Mouse (Mus musculus) heart, embryonic 11.5 days (tissue): ENCODE results near the gene Ptp4a2. TPM values are rescaled to one million over a fixed set of nuclear protein-coding genes. Genes with fewer than 3 reads are reported as not detected.

Source experiments
- ATAC-seq: fragments of 200-750 bp; cut with Nextera tagmentation; replicated peaks from 2 replicates; pipeline ENCODE4 v1.8.0; 2017; ENCODE audit warnings: moderate library complexity; ENCODE audit not compliant: insufficient number of reproducible peaks, low FRiP score, low TSS enrichment
- H3K27ac ChIP-seq: fragments of 300-500 bp; sonication (generic); 2 replicates; pipeline ENCODE4 v1.5.1; 2014; ENCODE audit warnings: mild to moderate bottlenecking, low read depth, low read length
- H3K27me3 ChIP-seq: fragments of 300-500 bp; sonication (generic); 2 replicates; pipeline ENCODE4 v1.6.1; 2014; ENCODE audit warnings: mild to moderate bottlenecking, low read length, mixed read lengths; ENCODE audit not compliant: control insufficient read depth, insufficient read depth
- H3K36me3 ChIP-seq: fragments of 300-500 bp; sonication (generic); 2 replicates; pipeline ENCODE4 v1.6.1; 2014; ENCODE audit warnings: mild to moderate bottlenecking, low read length, moderate library complexity, mixed read lengths; ENCODE audit not compliant: control insufficient read depth, insufficient read depth
- H3K4me1 ChIP-seq: fragments of 300-500 bp; sonication (generic); 2 replicates; pipeline ENCODE4 v1.6.1; 2014; ENCODE audit warnings: low read length; ENCODE audit not compliant: control insufficient read depth, insufficient read depth
- H3K4me2 ChIP-seq: fragments of 300-500 bp; sonication (generic); 2 replicates; pipeline ENCODE4 v1.6.1; 2014; ENCODE audit warnings: mild to moderate bottlenecking, moderate library complexity
- H3K4me3 ChIP-seq: fragments of 300-500 bp; sonication (generic); 2 replicates; pipeline ENCODE4 v1.5.1; 2014; ENCODE audit warnings: low read depth, low read length
- H3K9ac ChIP-seq: fragments of 300-500 bp; sonication (generic); 2 replicates; pipeline ENCODE4 v1.6.1; 2014; ENCODE audit warnings: mild to moderate bottlenecking, low read depth, low read length, moderate library complexity
- H3K9me3 ChIP-seq: fragments of 300-500 bp; sonication (generic); replicated peaks from 2 replicates; pipeline ENCODE4 v1.6.1; 2016; ENCODE audit warnings: low read length; ENCODE audit not compliant: control insufficient read depth
- WGBS: fragments of 180-500 bp; shearing (Covaris S2); extraction: QIAGEN DNeasy Blood & Tissue Kit; methylation state at CpG from one replicate; pipeline ENCODE4 v1.1.7; 2014; ENCODE audit not compliant: insufficient replicate concordance; 5-methylcytosine and 5-hydroxymethylcytosine counted together
- polyA plus RNA-seq: library from polyadenylated mRNA; unstranded; fragments of >200 nt; fragmentation: Nextera tagmentation; extraction: Ambion mirVana; gene quantifications from 2 replicates; pipeline ENCODE4 v1.2.1, GENCODE M21; 2014

Ptp4a2 gene
- polyA plus RNA-seq, 1 experiment from 2014 or later: 329 TPM

DNA sequence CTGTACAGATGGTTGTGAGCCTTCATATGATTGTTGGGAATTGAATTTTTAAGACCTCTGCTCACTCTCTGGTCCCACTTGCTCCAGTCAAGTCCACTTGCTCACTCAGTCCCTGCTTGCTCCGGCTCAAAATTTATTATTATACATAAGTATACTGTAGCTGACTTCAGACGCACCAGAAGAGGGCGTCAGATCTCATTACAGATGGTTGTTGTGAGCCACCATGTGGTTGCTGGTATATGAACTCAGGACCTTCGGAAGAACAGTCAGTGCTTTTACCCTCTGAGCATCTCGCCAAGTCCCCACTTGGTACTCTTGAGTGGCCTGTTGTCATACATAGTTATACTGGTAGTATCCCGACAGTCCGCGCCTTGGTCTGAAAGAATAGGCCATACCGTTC is 35.8 kb downstream of the Ptp4a2 start:
- no peaks in the 10 kb centered on the region for H3K4me1 ChIP-seq
- H3K9me3 ChIP-seq: no peaks in the 10 kb centered on the region
- H3K9ac ChIP-seq: no peak overlapping the region
- peaks cover 35% of the 10 kb centered on the region for H3K36me3 ChIP-seq
- ATAC-seq: no peak
- no peak overlapping the region for H3K4me2 ChIP-seq
- H3K4me3 ChIP-seq: no peak overlapping the region
- H3K27ac ChIP-seq: no peak overlapping the region
- H3K27me3 ChIP-seq: no peaks in the 10 kb centered on the region
- WGBS: 84% methylated on average over 9 of the region's 9 CpGs

DNA sequence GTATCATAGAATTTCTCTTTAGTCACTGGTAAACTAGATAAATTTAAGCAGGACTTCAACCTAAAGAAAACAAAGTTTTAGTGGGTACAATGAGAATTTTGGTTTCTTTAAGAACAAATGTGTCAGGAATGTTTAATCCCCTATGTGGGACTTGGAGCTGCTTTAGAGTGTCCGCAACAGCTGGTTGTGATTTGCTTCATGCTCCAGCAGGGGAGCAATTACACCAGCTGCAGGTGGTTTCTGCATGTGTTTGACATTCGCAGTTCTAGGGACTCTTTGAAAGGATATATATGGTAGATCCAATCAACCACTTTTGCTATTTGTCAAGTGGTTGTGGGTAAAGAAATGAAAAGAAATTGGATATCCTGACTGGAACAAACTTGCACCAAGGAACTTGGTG is 39.5 kb downstream of the Ptp4a2 start:
- Histone ChIP-seq H3K36me3 (peaks cover 22% of the 10 kb centered on the region), H3K4me3 (no peak overlapping the region), H3K4me1 (peaks cover 12% of the 10 kb centered on the region), H3K27ac (no peak overlapping the region), H3K9ac (no peak overlapping the region), H3K4me2 (no peak overlapping the region), H3K9me3 (no peaks in the 10 kb centered on the region), H3K27me3 (no peaks in the 10 kb centered on the region)
- 86% methylated on average over 2 of the region's 2 CpGs for WGBS
- no peak for ATAC-seq

DNA sequence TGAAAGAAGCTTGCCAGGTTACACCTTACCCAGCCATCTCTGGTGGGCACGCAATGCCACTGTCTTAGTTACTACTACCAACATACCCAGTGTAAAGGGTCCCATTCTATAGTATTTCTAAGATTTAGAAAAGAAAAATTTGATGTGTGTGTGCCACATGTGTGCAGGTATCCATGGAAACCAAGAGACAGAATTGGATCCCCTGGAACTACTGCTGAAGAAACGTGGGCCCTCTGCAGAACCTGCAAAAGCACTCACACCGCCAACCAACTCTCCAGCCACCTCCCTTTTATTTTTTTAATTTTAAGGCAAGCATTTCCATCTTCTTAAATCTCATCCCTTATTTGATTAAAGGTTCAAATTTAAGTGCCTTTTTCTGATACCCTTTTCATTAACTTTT is 40.8 kb downstream of the Ptp4a2 start:
- Histone ChIP-seq H3K9ac (no peak overlapping the region), H3K27me3 (no peaks in the 10 kb centered on the region), H3K4me1 (peaks cover 12% of the 10 kb centered on the region), H3K36me3 (peaks cover 12% of the 10 kb centered on the region), H3K27ac (no peak overlapping the region), H3K4me3 (no peak overlapping the region), H3K9me3 (no peaks in the 10 kb centered on the region), H3K4me2 (no peak overlapping the region)
- ATAC-seq: no peak
- WGBS: 86% methylated on average over 3 of the region's 3 CpGs

DNA sequence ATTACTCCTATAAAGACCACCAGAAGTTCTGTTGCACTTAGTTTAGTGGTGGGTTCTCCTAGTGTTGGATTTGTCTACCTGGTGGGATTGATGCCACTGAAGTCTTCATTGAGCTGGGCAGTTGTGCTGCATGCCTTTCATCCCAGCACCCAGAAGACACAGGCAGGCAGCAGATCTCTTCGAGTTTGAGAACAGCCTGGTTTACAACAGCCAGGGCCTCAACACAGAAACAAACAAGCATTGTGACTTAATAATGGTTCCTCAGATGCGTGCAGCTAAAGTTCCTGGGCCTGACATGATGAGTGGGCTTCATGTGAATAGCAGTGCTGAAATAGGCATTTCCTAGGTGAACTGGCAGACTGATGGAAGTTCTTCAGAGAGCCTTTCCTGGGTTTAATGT is 42.0 kb downstream of the Ptp4a2 start:
- WGBS: 86% methylated on average over 2 of the region's 2 CpGs
- Histone ChIP-seq H3K9ac (no peak overlapping the region), H3K4me3 (no peak overlapping the region), H3K27me3 (no peaks in the 10 kb centered on the region), H3K4me2 (no peak overlapping the region), H3K4me1 (peaks cover 12% of the 10 kb centered on the region), H3K9me3 (no peaks in the 10 kb centered on the region), H3K27ac (no peak overlapping the region), H3K36me3 (peaks cover 9% of the 10 kb centered on the region; the same call in 1 of the 2 replicates)
- no peak for ATAC-seq

DNA sequence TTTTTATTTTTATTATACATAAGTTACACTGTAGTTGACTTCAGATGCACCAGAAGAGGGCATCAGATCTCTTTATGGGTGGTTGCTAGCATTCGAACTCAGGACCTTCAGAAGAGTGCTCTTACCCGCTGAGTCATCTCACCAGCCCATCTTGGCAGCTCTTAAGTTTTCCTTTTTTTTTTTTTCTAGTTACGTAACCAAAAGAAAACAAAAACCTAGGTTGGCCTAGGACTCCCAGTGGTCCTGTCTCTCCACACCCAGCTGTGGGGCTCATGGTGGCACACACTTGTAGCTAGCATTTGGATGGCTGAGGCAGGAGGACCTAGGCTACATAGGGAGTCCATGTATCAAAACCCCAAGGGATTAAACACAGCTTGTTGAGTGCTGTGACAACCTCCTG is 43.0 kb downstream of the Ptp4a2 start:
- 87% methylated on average over 3 of the region's 3 CpGs for WGBS

DNA sequence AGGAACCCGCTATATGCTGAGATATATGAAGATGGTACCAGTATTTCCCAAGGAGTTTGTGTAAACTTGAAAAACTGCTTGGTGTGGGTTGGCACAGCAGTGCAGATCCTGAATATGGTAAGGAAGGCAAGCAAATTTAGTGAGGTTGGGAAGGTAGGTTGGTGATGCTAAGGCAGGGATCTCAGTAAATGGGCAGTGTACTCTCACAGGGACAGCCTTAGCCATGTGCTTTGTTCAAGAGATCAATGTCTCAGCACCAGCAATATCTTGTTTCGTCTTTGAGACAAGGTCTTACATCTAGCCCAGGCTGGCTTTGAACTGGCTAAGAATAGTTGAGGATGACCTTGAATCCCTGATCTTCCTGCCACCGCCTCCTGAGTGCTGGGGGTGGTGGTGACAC is 43.6 kb downstream of the Ptp4a2 start:
- Histone ChIP-seq H3K9ac (no peak overlapping the region), H3K9me3 (no peaks in the 10 kb centered on the region), H3K27ac (peak overlapping the region; percentile 25; the same call in 1 of the 2 replicates), H3K4me3 (no peak overlapping the region), H3K27me3 (no peaks in the 10 kb centered on the region), H3K4me1 (peaks cover 12% of the 10 kb centered on the region), H3K4me2 (no peak overlapping the region), H3K36me3 (0 out of 2 replicates have a peak, but pooled peaks cover 2% of the 10 kb centered on the region)
- WGBS: 68% methylated on average over 3 of the region's 3 CpGs
- no peak for ATAC-seq

More for the DNA sequence above, 43.0 kb downstream of the Ptp4a2 start:
- Histone ChIP-seq H3K4me1 (peaks cover 12% of the 10 kb centered on the region), H3K27ac (no peak overlapping the region), H3K4me2 (no peak overlapping the region), H3K9me3 (no peaks in the 10 kb centered on the region), H3K36me3 (peaks cover 4% of the 10 kb centered on the region; the same call in 1 of the 2 replicates), H3K4me3 (no peak overlapping the region), H3K27me3 (no peaks in the 10 kb centered on the region), H3K9ac (no peak overlapping the region)
- ATAC-seq: 0 out of 2 replicates have a peak, but pooled peaks have one; percentile 31

DNA sequence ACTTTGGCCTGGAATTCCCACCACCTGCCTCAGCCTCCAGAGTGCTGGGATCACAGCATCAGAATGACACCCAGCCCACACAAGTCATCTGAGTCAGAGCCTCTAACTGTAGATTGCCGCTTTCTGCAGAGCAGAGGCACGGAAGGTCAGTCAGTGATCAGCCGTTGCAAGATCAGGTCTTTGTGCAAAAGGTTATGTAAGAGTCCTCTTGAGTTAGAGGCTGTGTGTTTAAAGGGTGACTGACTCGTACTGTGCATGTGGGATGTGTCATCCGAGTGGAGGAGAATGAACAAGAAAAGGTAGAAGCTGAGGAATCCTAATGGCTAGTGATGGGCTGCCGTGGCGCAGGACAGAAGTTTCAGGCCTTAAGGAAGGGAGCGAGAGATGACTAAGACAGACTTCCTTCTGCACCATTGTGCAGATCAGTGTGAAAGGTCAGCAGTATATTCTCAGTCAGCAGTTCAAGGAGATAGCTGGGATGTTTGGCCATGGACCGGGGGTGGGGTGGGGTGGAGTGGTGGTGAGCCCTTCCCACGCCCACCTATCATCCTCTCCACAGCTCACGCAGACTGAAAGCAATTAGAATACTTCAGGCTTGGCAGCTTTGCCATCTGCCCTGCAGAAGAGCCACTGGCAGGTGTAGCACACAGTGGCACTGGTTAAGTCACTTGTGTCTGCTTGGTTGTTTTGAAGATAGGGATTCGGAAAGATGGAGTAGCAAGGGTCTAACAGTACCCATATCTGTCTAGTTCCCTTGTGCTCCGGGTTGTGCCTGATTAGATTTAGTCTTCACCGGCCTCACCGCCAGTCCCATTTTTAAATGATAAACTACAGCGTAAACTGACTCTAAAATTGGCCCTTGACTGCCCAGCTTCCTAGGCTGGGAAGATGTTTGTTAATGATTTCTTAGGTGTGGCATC is 44.3 kb downstream of the Ptp4a2 start:
- H3K4me1 ChIP-seq: peaks cover 12% of the 10 kb centered on the region
- 47% methylated on average over 16 of the region's 16 CpGs for WGBS
- 0 out of 2 replicates have a peak, but pooled peaks cover 2% of the 10 kb centered on the region for H3K36me3 ChIP-seq
- H3K9me3 ChIP-seq: no peaks in the 10 kb centered on the region
- ATAC-seq: no peak
- peak overlapping the region; percentile 25; the same call in 1 of the 2 replicates for H3K27ac ChIP-seq
- H3K9ac ChIP-seq: peak overlapping the region; percentile 35; the same call in 1 of the 2 replicates
- no peak overlapping the region for H3K4me2 ChIP-seq
- H3K27me3 ChIP-seq: no peaks in the 10 kb centered on the region
- H3K4me3 ChIP-seq: no peak overlapping the region

DNA sequence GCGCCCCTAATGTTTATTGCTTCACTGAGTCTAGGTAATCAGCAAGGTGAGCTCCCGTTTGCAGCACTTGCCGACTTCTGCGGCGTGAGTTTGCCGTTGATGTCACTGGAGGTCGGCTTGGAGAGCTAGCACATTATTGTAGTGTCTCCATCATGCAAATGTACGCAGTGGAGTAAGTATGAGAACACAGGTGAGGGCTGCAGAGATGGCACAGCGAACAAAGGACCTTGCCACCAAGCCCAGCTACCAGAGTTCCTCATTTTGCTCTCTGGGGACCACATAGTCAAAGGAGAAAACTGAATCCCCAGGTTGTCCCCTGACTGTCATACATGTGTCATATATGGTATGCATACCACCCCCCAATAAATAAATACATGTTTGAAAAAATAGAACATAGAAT is 49.4 kb downstream of the Ptp4a2 start:
- no peak overlapping the region for H3K9ac ChIP-seq
- no peaks in the 10 kb centered on the region for H3K36me3 ChIP-seq
- no peak overlapping the region for H3K4me2 ChIP-seq
- H3K27ac ChIP-seq: no peak overlapping the region
- H3K9me3 ChIP-seq: no peaks in the 10 kb centered on the region
- H3K27me3 ChIP-seq: no peaks in the 10 kb centered on the region
- no peak overlapping the region for H3K4me3 ChIP-seq
- 87% methylated on average over 9 of the region's 9 CpGs for WGBS
- peaks cover under 1% of the 10 kb centered on the region for H3K4me1 ChIP-seq
- no peak for ATAC-seq
